Mouse (Mus musculus) intestine, embryonic 14.5 days (tissue): ENCODE data around the gene Tex9. TPM values are rescaled to one million over a fixed set of nuclear protein-coding genes. Genes with fewer than 3 reads are reported as not detected.

ENCODE experiments used
- ATAC-seq: fragments of 200-750 bp; cut with Nextera tagmentation; replicated peaks from 2 replicates; pipeline ENCODE4 v1.8.0; 2017; ENCODE audit warnings: low read depth, moderate number of reproducible peaks, moderate TSS enrichment, moderate library complexity; ENCODE audit not compliant: low FRiP score, low TSS enrichment
- DNase-seq: peaks from one replicate; pipeline ENCODE4 v3.0.0-alpha.2; 2018; ENCODE audit warnings: low spot score
- H3K27ac ChIP-seq: fragments of 300-500 bp; sonication (generic); 2 replicates; pipeline ENCODE4 v1.5.1; 2014; ENCODE audit warnings: low read depth, mild to moderate bottlenecking, control low read depth
- H3K27me3 ChIP-seq: fragments of 300-500 bp; sonication (generic); replicated peaks from 2 replicates; pipeline ENCODE4 v1.6.1; 2014; ENCODE audit warnings: low read length, control low read depth; ENCODE audit not compliant: control insufficient read depth, insufficient read depth
- H3K36me3 ChIP-seq: fragments of 300-500 bp; sonication (generic); 2 replicates; pipeline ENCODE4 v1.6.1; 2014; ENCODE audit warnings: low read length, control low read depth; ENCODE audit not compliant: control insufficient read depth, insufficient read depth
- H3K4me1 ChIP-seq: fragments of 300-500 bp; sonication (generic); replicated peaks from 2 replicates; pipeline ENCODE4 v1.6.1; 2014; ENCODE audit warnings: low read length, control low read depth, mixed read lengths; ENCODE audit not compliant: control insufficient read depth, insufficient read depth
- H3K4me2 ChIP-seq: fragments of 300-500 bp; sonication (generic); 2 replicates; pipeline ENCODE4 v1.6.1; 2014; ENCODE audit warnings: low read length
- H3K4me3 ChIP-seq: fragments of 300-500 bp; sonication (generic); 2 replicates; pipeline ENCODE4 v1.5.1; 2014; ENCODE audit warnings: low read depth, low read length, control low read depth, mixed read lengths
- H3K9ac ChIP-seq: fragments of 300-500 bp; sonication (generic); 2 replicates; pipeline ENCODE4 v1.6.1; 2014; ENCODE audit warnings: mild to moderate bottlenecking, low read length
- H3K9me3 ChIP-seq: fragments of 300-500 bp; sonication (generic); 2 replicates; pipeline ENCODE4 v1.6.1; 2016; ENCODE audit warnings: low read length, control low read depth; ENCODE audit not compliant: control insufficient read depth
- WGBS: fragments of 180-500 bp; shearing (Covaris S2); extraction: QIAGEN DNeasy Blood & Tissue Kit; methylation state at CpG from one replicate; pipeline ENCODE4 v1.1.7; 2014; 5-methylcytosine and 5-hydroxymethylcytosine counted together
- polyA plus RNA-seq: library from polyadenylated mRNA; unstranded; fragments of >200 nt; fragmentation: Nextera tagmentation; extraction: Ambion mirVana; gene quantifications from 2 replicates; pipeline ENCODE4 v1.2.1, GENCODE M21; 2014

The Tex9 gene
- polyA plus RNA-seq, 1 experiment from 2014 or later = 22.8 TPM

GRCm38 (mm10) chr9:72469851-72470250 lies 22.2 kb downstream of the Tex9 start:
- no peak overlapping the region for H3K9ac ChIP-seq
- no peaks in the 10 kb centered on the region for H3K27me3 ChIP-seq
- no peak for DNase-seq
- H3K27ac ChIP-seq = no peak overlapping the region
- H3K4me2 ChIP-seq = no peak overlapping the region
- 100% methylated on average over 1 of the region's 1 CpGs for WGBS
- no peaks in the 10 kb centered on the region for H3K4me1 ChIP-seq
- no peak for ATAC-seq
- peaks cover 11% of the 10 kb centered on the region for H3K36me3 ChIP-seq
- H3K4me3 ChIP-seq = no peak overlapping the region
- no peaks in the 10 kb centered on the region for H3K9me3 ChIP-seq

GRCm38 (mm10) chr9:72468616-72469015 lies 23.4 kb downstream of the Tex9 start:
- DNase-seq (no peak), ATAC-seq (no peak)
- no peaks in the 10 kb centered on the region for H3K27me3 ChIP-seq
- 92% methylated on average over 10 of the region's 10 CpGs for WGBS
- no peak overlapping the region for H3K4me3 ChIP-seq
- H3K4me1 ChIP-seq = no peaks in the 10 kb centered on the region
- no peak overlapping the region for H3K27ac ChIP-seq
- H3K9ac ChIP-seq = no peak overlapping the region
- H3K9me3 ChIP-seq = no peaks in the 10 kb centered on the region
- no peak overlapping the region for H3K4me2 ChIP-seq
- H3K36me3 ChIP-seq = peaks cover 11% of the 10 kb centered on the region

- Histone ChIP-seq H3K4me2 (no peak overlapping the region), H3K4me3 (no peak overlapping the region), H3K27me3 (no peaks in the 10 kb centered on the region), H3K4me1 (no peaks in the 10 kb centered on the region), H3K9me3 (no peaks in the 10 kb centered on the region), H3K27ac (no peak overlapping the region), H3K36me3 (peaks cover 11% of the 10 kb centered on the region), H3K9ac (no peak overlapping the region)
- DNase-seq (no peak), ATAC-seq (no peak)
- 64% methylated on average over 11 of the region's 11 CpGs for WGBS
These were observed 24.2 kb downstream of the Tex9 start for GRCm38 (mm10) chr9:72467551-72468407.

- Histone ChIP-seq H3K9ac (no peak overlapping the region), H3K9me3 (no peaks in the 10 kb centered on the region), H3K27ac (no peak overlapping the region), H3K4me1 (no peaks in the 10 kb centered on the region), H3K4me2 (no peak overlapping the region), H3K4me3 (no peak overlapping the region), H3K36me3 (peaks cover 8% of the 10 kb centered on the region; the same call in 1 of the 2 replicates), H3K27me3 (no peaks in the 10 kb centered on the region)
- ATAC-seq = no peak
- no peak for DNase-seq
- 93% methylated on average over 4 of the region's 4 CpGs for WGBS
These were observed 26.2 kb downstream of the Tex9 start for GRCm38 (mm10) chr9:72465754-72466181.

- DNase-seq = no peak
- Histone ChIP-seq H3K9ac (no peak overlapping the region), H3K27ac (no peak overlapping the region), H3K4me2 (no peak overlapping the region), H3K4me1 (no peaks in the 10 kb centered on the region), H3K27me3 (no peaks in the 10 kb centered on the region), H3K4me3 (no peak overlapping the region), H3K9me3 (no peaks in the 10 kb centered on the region), H3K36me3 (peaks cover 12% of the 10 kb centered on the region)
- ATAC-seq = no peak
- 85% methylated on average over 1 of the region's 1 CpGs for WGBS
These were observed 27.2 kb downstream of the Tex9 start for GRCm38 (mm10) chr9:72464806-72465205.

- DNase-seq = no peak
- H3K36me3 ChIP-seq = peaks cover 27% of the 10 kb centered on the region
- no peaks in the 10 kb centered on the region for H3K27me3 ChIP-seq
These were observed 29.6 kb downstream of the Tex9 start for GRCm38 (mm10) chr9:72462427-72462826.

GRCm38 (mm10) chr9:72460767-72461166 lies 31.2 kb downstream of the Tex9 start:
- peaks cover 39% of the 10 kb centered on the region for H3K36me3 ChIP-seq
- no peak overlapping the region for H3K4me2 ChIP-seq
- DNase-seq (no peak), ATAC-seq (no peak)
- 77% methylated on average over 3 of the region's 3 CpGs for WGBS
- H3K9ac ChIP-seq = no peak overlapping the region
- H3K4me1 ChIP-seq = no peaks in the 10 kb centered on the region
- no peak overlapping the region for H3K27ac ChIP-seq
- H3K4me3 ChIP-seq = no peak overlapping the region
- no peaks in the 10 kb centered on the region for H3K27me3 ChIP-seq
- no peaks in the 10 kb centered on the region for H3K9me3 ChIP-seq

More at GRCm38 (mm10) chr9:72462427-72462826, 29.6 kb downstream of the Tex9 start:
- ATAC-seq = no peak
- H3K9ac ChIP-seq = no peak overlapping the region
- H3K9me3 ChIP-seq = no peaks in the 10 kb centered on the region
- WGBS = 93% methylated on average over 2 of the region's 2 CpGs
- no peak overlapping the region for H3K4me3 ChIP-seq
- no peak overlapping the region for H3K27ac ChIP-seq
- H3K4me2 ChIP-seq = no peak overlapping the region
- no peaks in the 10 kb centered on the region for H3K4me1 ChIP-seq

GRCm38 (mm10) chr9:72459703-72460102 lies 32.3 kb downstream of the Tex9 start:
- Histone ChIP-seq H3K4me1 (no peaks in the 10 kb centered on the region), H3K9ac (no peak overlapping the region), H3K4me3 (no peak overlapping the region), H3K4me2 (no peak overlapping the region), H3K27ac (no peak overlapping the region), H3K27me3 (no peaks in the 10 kb centered on the region), H3K36me3 (peaks cover 39% of the 10 kb centered on the region), H3K9me3 (no peaks in the 10 kb centered on the region)
- ATAC-seq (no peak), DNase-seq (no peak)
- 86% methylated on average over 3 of the region's 3 CpGs for WGBS

GRCm38 (mm10) chr9:72458233-72458632 lies 33.8 kb downstream of the Tex9 start:
- no peak overlapping the region for H3K4me3 ChIP-seq
- ATAC-seq (peak; percentile 76; the same call in 1 of the 2 replicates), DNase-seq (peak; percentile 71)
- H3K36me3 ChIP-seq = peaks cover 39% of the 10 kb centered on the region
- no peaks in the 10 kb centered on the region for H3K27me3 ChIP-seq
- 21% methylated on average over 5 of the region's 5 CpGs for WGBS
- H3K4me1 ChIP-seq = no peaks in the 10 kb centered on the region
- H3K9me3 ChIP-seq = no peaks in the 10 kb centered on the region
- no peak overlapping the region for H3K27ac ChIP-seq
- no peak overlapping the region for H3K9ac ChIP-seq
- no peak overlapping the region for H3K4me2 ChIP-seq
